Mouse (Mus musculus): ENCODE results near the gene Pald1. TPM values are rescaled to one million over a fixed set of nuclear protein-coding genes. Genes with fewer than 3 reads are reported as not detected.

The Pald1 gene
- polyA plus RNA-seq, 1 experiment from 2014 or later = 21.8 TPM

DNA sequence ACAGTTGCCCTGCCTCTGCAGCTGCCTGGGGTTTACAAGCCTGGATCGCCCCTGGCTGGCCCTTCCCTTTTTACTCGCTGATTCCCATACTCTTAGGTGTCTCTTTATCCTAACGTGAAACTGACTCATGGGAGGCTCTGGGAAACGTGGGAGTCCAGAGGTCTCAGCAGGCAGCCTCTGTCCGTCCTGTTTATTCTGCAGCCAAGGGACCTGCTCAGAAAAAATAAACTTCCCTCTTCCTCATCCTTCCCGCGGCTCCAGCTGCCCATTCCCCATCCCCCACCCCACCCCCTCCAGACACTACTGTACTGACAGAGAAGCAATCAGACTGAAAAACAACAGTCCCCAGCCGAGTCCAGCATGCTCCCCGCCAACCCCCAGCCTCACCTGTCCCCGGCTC lies 37.0 kb downstream of the Pald1 start:
- no peak overlapping the region for H3K27ac ChIP-seq
- H3K4me2 ChIP-seq = no peak overlapping the region
- H3K27me3 ChIP-seq = no peaks in the 10 kb centered on the region

DNA sequence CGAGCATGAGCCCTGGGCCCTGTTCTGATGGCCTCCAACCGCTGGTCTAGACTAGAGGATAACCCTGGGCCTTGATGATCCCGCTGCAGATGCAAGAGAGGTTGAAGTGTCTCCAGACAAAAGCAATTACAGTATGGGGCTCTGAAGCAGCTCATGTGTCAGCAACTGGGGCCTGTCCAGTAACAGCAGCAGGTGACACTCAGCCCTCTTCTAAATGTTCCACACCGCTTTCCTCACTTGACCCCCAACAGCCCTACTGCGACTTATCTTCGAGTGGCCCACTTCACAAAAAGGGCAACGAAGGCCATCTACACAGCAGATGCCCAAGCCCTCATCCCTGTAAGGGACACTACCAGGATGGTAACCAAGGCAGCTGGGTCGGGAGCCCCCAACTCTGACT lies 38.2 kb downstream of the Pald1 start:
- Histone ChIP-seq H3K9me3 (replicated peaks) (no peaks in the 10 kb centered on the region; the same call in 1 of the 2 replicates), H3K4me2 (no peak overlapping the region), H3K4me1 (replicated peaks) (peaks cover 21% of the 10 kb centered on the region), H3K36me3 (peaks cover 38% of the 10 kb centered on the region), H3K27me3 (no peaks in the 10 kb centered on the region), H3K27ac (no peak overlapping the region), H3K4me3 (no peak overlapping the region), H3K9ac (no peak overlapping the region)
- no peak; the same call in 1 of the 2 replicates for ATAC-seq (replicated peaks; ENCODE audit: insufficient number of reproducible peaks, insufficient read depth, low FRiP score, low read depth)
- WGBS = 50% methylated on average over 8 of the region's 8 CpGs

More for the DNA sequence above, 37.0 kb downstream of the Pald1 start:
- no peaks in the 10 kb centered on the region; the same call in 1 of the 2 replicates for H3K9me3 ChIP-seq (replicated peaks)
- 0 out of 2 replicates have a peak overlapping the region, but pooled peaks have one; percentile 23 for H3K9ac ChIP-seq
- 16% methylated on average over 10 of the region's 10 CpGs for WGBS
- peaks cover 21% of the 10 kb centered on the region for H3K4me1 ChIP-seq (replicated peaks)
- no peak for ATAC-seq (replicated peaks; ENCODE audit: insufficient number of reproducible peaks, insufficient read depth, low FRiP score, low read depth)
- H3K36me3 ChIP-seq = peaks cover 47% of the 10 kb centered on the region
- no peak overlapping the region for H3K4me3 ChIP-seq

DNA sequence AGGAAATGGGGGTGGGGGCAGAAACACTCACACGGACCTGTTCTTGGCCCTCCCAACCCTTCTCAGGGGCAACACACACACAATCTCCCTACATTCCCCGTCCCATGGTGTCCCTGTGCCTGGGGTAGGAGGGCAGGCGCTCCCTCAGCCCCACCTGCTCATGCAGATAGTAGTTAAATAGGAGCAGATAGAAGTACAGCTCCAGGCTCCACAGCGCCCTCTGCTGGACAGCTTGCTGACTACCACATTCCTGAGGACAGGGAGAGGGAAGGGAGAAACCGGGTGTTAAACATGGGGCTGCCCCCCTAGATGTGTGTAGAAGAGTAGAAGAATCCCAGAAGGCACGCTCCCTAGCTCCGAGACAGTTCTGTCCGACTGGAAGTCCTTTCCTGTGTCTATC lies 39.4 kb downstream of the Pald1 start:
- Histone ChIP-seq H3K36me3 (peaks cover 28% of the 10 kb centered on the region), H3K27ac (no peak overlapping the region), H3K4me3 (no peak overlapping the region), H3K9me3 (replicated peaks) (no peaks in the 10 kb centered on the region), H3K4me1 (replicated peaks) (peaks cover 21% of the 10 kb centered on the region), H3K27me3 (no peaks in the 10 kb centered on the region), H3K9ac (no peak overlapping the region), H3K4me2 (no peak overlapping the region)
- 67% methylated on average over 8 of the region's 8 CpGs for WGBS
- ATAC-seq (replicated peaks; ENCODE audit: insufficient number of reproducible peaks, insufficient read depth, low FRiP score, low read depth) = no peak

DNA sequence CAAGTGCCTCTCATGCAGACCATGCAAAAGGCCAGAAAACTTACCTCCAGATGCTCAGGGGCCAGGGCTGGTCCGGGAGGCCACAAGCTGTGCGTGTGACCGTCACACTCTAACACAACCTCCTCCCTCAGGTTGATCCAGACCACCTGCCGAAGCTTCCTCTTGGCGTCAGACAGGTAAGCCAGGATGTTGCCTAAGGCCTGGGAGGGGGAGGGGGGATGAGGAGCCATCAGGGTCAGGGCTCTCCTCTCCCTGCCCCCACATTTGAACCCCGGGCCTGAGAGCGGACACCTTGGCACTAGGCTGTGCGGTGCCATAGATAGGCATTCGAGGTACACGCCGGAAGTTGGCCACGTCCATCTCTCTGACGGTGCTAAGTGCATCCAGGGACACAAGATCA lies 40.6 kb downstream of the Pald1 start:
- Histone ChIP-seq H3K27ac (no peak overlapping the region), H3K9ac (no peak overlapping the region), H3K36me3 (peaks cover 22% of the 10 kb centered on the region), H3K4me3 (no peak overlapping the region), H3K4me1 (replicated peaks) (peaks cover 21% of the 10 kb centered on the region), H3K4me2 (no peak overlapping the region), H3K27me3 (no peaks in the 10 kb centered on the region), H3K9me3 (replicated peaks) (no peaks in the 10 kb centered on the region)
- ATAC-seq (replicated peaks; ENCODE audit: insufficient number of reproducible peaks, insufficient read depth, low FRiP score, low read depth) = no peak
- 88% methylated on average over 13 of the region's 13 CpGs for WGBS

DNA sequence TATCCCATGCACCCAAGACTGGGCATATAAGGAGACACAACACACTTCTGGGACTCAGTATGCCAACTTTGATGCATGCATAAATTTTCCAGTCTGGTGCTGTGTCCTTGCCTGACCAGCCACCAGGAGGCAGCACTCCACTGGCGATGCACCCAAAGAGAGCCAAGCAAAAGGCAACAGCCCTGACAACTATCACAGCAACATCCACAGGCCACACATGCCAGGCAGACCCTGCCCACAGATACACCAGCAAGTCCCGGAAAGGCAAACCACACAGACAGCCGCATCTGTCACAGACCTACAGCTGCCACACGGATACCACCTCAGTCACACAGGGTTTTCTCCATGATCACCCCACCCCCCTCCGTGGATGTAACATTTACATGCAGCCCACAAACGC lies 41.8 kb downstream of the Pald1 start:
- peaks cover 21% of the 10 kb centered on the region for H3K36me3 ChIP-seq

DNA sequence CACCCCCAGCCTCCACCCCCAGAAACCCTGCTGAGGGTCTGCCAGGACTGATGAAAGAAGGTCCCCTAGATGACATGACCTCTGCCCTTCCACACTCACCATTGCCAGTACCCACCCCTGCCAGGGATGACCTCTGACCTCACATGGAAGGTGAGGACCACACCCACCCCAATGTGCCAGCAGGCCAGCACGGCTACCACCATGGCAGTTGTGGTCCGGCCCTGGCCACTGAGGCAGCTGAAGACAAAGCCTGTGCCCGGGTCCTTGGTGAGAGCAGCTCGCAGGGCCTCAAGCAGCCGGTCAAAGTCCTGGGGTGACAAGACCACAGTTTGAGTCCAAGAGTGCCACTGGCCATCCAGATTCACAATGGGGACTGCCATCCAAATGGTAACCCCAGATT lies 42.3 kb downstream of the Pald1 start:
- Histone ChIP-seq H3K4me2 (no peak overlapping the region), H3K4me1 (replicated peaks) (peaks cover 12% of the 10 kb centered on the region), H3K27ac (no peak overlapping the region), H3K9ac (no peak overlapping the region), H3K4me3 (no peak overlapping the region), H3K27me3 (no peaks in the 10 kb centered on the region), H3K9me3 (replicated peaks) (no peaks in the 10 kb centered on the region), H3K36me3 (peaks cover 21% of the 10 kb centered on the region)
- WGBS = 90% methylated on average over 5 of the region's 5 CpGs
- ATAC-seq (replicated peaks; ENCODE audit: insufficient number of reproducible peaks, insufficient read depth, low FRiP score, low read depth) = no peak

More for the DNA sequence above, 41.8 kb downstream of the Pald1 start:
- Histone ChIP-seq H3K4me1 (replicated peaks) (peaks cover 16% of the 10 kb centered on the region), H3K4me3 (no peak overlapping the region), H3K27ac (no peak overlapping the region), H3K9me3 (replicated peaks) (no peaks in the 10 kb centered on the region), H3K4me2 (no peak overlapping the region), H3K9ac (no peak overlapping the region), H3K27me3 (no peaks in the 10 kb centered on the region)
- WGBS = 63% methylated on average over 6 of the region's 6 CpGs
- no peak for ATAC-seq (replicated peaks; ENCODE audit: insufficient number of reproducible peaks, insufficient read depth, low FRiP score, low read depth)

DNA sequence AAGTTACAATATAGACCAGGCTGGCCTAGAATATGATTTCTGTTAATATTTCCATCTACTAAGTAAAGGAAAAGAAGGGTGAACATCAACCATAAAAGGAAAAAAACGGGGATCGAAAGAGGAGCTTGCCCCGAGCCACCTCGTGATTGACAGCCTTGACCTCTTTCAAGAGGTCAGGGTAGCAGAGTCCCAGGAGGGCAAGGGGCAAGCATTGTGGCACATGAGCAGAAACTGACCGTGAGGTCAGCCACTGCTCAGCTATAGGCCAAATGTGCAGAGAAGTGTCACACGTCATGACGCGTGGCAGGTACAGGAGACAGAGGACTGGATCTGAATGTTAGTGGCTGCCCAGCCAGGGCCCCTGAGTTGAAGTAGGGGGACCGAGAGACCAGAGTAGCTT lies 43.1 kb downstream of the Pald1 start:
- WGBS = 82% methylated on average over 9 of the region's 9 CpGs
- Histone ChIP-seq H3K9me3 (replicated peaks) (no peaks in the 10 kb centered on the region), H3K4me1 (replicated peaks) (peaks cover 6% of the 10 kb centered on the region), H3K27me3 (no peaks in the 10 kb centered on the region), H3K4me2 (no peak overlapping the region), H3K4me3 (no peak overlapping the region), H3K9ac (no peak overlapping the region), H3K36me3 (peaks cover 25% of the 10 kb centered on the region), H3K27ac (no peak overlapping the region)
- ATAC-seq (replicated peaks; ENCODE audit: insufficient number of reproducible peaks, insufficient read depth, low FRiP score, low read depth) = no peak

DNA sequence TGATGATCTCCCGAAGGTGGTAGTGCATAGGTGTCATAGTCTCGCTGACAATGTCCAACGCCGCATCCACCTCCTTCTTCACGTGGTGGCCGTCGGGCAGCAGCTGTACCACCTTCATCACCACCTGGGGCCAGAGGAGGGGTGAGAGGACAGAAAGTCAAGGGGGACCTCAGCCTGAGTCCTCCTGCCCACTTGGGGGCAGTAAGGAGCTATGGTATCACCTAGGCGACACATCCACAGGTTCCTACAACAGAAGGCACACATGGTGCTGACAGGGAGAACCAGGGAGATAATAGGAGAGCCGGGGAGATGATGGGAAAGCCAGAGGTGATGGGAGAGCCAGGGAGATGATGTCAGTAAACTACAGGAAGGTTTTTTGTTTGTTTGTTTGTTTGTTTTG lies 44.1 kb downstream of the Pald1 start:
- Histone ChIP-seq H3K4me3 (no peak overlapping the region), H3K4me1 (replicated peaks) (no peaks in the 10 kb centered on the region), H3K9me3 (replicated peaks) (no peaks in the 10 kb centered on the region), H3K27me3 (no peaks in the 10 kb centered on the region), H3K9ac (no peak overlapping the region), H3K4me2 (no peak overlapping the region), H3K27ac (no peak overlapping the region), H3K36me3 (peaks cover 30% of the 10 kb centered on the region)
- 85% methylated on average over 9 of the region's 9 CpGs for WGBS
- ATAC-seq (replicated peaks; ENCODE audit: insufficient number of reproducible peaks, insufficient read depth, low FRiP score, low read depth) = no peak

DNA sequence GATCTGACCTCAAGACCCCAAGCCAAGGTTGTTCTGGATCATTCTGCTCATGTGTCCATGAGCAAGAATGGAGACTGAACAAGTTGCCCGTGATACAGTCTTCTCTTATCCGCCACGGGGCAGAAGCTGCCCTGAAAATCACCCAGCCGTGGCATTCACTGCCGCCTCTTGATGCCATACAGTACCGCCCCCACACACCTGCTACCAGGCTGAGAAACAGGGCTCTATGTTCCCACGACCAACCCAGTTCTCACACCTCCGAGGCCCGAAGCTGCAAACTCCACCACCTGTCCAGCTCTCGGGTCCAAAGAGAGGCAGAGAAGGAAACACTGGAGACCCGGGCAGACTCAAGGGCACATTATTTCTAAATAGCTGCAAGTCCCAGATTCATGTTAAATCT lies 45.7 kb downstream of the Pald1 start:
- WGBS = 84% methylated on average over 11 of the region's 11 CpGs
- no peak for ATAC-seq (replicated peaks; ENCODE audit: insufficient number of reproducible peaks, insufficient read depth, low FRiP score, low read depth)

DNA sequence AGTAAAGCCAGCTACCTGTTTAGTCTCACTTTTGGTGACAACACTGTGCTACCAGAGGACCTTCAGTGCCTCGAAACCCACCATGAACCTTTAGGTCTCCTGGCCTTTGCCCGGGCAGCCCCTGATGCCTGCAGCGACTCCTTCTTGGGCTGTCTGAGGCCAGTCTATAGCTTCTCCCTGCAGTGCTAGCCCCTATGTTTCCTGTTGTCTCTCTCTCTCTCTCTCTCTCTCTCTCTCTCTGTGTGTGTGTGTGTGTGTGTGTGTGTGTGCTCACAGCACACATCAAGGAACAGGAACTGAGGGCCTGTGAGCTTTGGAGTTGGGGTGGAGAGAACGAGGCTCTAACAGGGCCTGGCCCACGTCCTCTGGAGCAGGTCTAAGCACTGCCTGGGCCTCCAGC lies 46.7 kb downstream of the Pald1 start:
- ATAC-seq (replicated peaks; ENCODE audit: insufficient number of reproducible peaks, insufficient read depth, low FRiP score, low read depth) = no peak
- no peak overlapping the region for H3K27ac ChIP-seq
- no peak overlapping the region for H3K4me2 ChIP-seq
- 68% methylated on average over 5 of the region's 5 CpGs for WGBS
- H3K9ac ChIP-seq = no peak overlapping the region
- H3K4me1 ChIP-seq (replicated peaks) = no peaks in the 10 kb centered on the region
- H3K36me3 ChIP-seq = peaks cover 29% of the 10 kb centered on the region
- H3K27me3 ChIP-seq = no peaks in the 10 kb centered on the region
- no peak overlapping the region for H3K4me3 ChIP-seq
- no peaks in the 10 kb centered on the region for H3K9me3 ChIP-seq (replicated peaks)

More for the DNA sequence above, 45.7 kb downstream of the Pald1 start:
- Histone ChIP-seq H3K4me3 (no peak overlapping the region), H3K27me3 (no peaks in the 10 kb centered on the region), H3K9me3 (replicated peaks) (no peaks in the 10 kb centered on the region), H3K4me1 (replicated peaks) (no peaks in the 10 kb centered on the region), H3K36me3 (peaks cover 34% of the 10 kb centered on the region), H3K4me2 (no peak overlapping the region), H3K9ac (no peak overlapping the region), H3K27ac (no peak overlapping the region)

DNA sequence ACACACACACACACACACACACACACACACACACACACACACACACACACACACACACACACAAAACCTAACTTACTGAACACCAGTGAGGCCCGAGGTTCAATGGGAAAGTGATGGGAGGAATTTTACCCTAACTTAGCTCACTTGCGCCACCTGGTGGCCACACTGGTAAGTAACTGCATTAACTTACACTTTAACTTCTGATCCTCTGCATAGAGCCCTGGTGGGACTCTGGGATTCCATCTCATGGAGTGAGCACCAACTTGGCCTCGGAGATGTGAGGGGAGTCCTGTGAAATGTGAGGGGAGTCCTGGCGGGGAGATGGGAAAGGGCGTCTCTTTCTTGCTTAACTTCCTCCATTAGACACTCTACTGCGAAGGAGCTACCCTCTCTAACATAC lies 47.2 kb downstream of the Pald1 start:
- no peak overlapping the region for H3K27ac ChIP-seq
- peaks cover 2% of the 10 kb centered on the region; the same call in 1 of the 2 replicates for H3K4me1 ChIP-seq (replicated peaks)
- H3K9me3 ChIP-seq (replicated peaks) = no peaks in the 10 kb centered on the region
- no peak overlapping the region for H3K9ac ChIP-seq
- H3K27me3 ChIP-seq = no peaks in the 10 kb centered on the region
- 24% methylated on average over 6 of the region's 6 CpGs for WGBS
- ATAC-seq (replicated peaks; ENCODE audit: insufficient number of reproducible peaks, insufficient read depth, low FRiP score, low read depth) = no peak
- no peak overlapping the region for H3K4me3 ChIP-seq
- H3K36me3 ChIP-seq = peaks cover 29% of the 10 kb centered on the region
- no peak overlapping the region for H3K4me2 ChIP-seq

DNA sequence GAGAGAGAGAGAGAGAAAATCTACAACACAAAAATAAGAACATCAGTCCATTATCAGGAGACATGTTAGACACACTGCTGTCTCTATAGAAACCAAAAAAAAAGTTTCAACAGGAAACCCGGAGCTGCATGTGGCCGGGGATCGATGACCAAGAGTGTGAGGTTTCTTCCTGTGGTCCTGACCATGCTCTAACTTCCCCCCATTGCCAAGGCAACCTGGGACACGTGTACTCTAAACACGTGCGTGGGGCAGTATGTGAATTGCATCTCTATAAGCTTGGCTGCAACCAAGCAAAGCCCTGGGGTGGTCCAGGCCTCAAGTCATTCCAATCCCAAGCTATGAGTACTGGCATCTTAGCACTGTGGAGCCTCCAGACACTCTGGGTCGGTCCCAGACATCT lies 48.8 kb downstream of the Pald1 start:
- peaks cover 27% of the 10 kb centered on the region for H3K36me3 ChIP-seq
- WGBS = 67% methylated on average over 7 of the region's 7 CpGs

More for the DNA sequence above, 48.8 kb downstream of the Pald1 start:
- H3K9me3 ChIP-seq (replicated peaks) = no peaks in the 10 kb centered on the region
- H3K4me1 ChIP-seq (replicated peaks) = peaks cover 2% of the 10 kb centered on the region; the same call in 1 of the 2 replicates
- no peak overlapping the region for H3K27ac ChIP-seq
- H3K4me3 ChIP-seq = no peak overlapping the region
- H3K27me3 ChIP-seq = no peaks in the 10 kb centered on the region
- H3K4me2 ChIP-seq = no peak overlapping the region
- ATAC-seq (replicated peaks; ENCODE audit: insufficient number of reproducible peaks, insufficient read depth, low FRiP score, low read depth) = no peak
- H3K9ac ChIP-seq = no peak overlapping the region
